In the genomic region with DNA sequence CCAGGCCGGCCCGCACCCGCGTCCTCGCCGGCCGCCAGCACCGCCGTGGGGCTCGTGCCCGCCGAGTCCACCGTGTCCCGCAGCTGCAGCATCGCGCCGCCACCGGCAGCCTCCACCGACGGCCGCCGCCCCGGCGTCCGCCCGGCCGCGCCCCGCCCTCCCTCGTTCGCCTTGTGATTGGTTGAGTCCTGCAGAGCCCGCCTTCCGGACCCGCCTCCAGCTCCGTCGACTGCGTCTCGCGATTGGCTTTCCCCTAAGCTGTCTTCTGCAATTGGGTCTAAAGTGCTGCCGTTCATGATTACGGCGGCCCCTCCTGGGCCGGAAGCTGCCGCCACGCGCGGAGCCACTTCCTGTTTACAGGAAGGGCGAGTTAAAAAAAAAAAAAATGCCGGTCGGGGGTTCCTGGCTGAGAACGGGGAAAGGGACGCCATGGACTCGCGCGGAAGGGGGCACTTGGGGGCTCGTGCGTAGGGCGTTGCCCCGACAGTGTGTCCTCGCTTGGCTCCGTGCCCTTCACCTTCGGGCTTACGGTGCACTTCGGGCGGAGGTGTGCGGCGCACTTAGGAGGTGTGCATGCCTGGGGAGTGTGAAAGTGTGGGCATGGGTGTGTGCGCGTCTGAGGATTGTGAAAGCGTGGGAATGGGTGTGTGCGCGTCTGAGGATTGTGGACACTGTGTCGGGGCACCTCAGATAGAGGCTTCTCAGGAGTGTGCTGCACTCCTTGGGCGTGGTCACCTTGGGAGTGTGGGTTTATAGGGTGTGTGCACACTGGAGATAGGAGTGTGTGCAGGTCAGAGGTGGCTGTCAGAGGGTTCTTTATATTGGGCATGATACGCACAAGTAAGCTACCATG, we compare ENCODE assay signal across 8 mouse cellular contexts. TPM values are rescaled to one million over a fixed set of nuclear protein-coding genes. Genes with fewer than 3 reads are reported as not detected.
DNase-seq lines count a peak whose midpoint lies in the region; ATAC-seq lines count a peak whose summit lies in the region.

A gene (minus strand): TSS at position 129 of the 853 bp plus-strand sequence.

- peak within 1 kb of the TSS; percentile 93 for H3K4me3 ChIP-seq in hindbrain, embryonic 12.5 days

- peaks cover 31% of the 10 kb centered on the region for H3K36me3 ChIP-seq in hindbrain, embryonic 12.5 days

- no peaks in the 10 kb centered on the region for H3K27me3 ChIP-seq in hindbrain, embryonic 12.5 days

- peak within 1 kb of the TSS; percentile 90 for H3K4me2 ChIP-seq in hindbrain, embryonic 12.5 days (replicated peaks)

- WGBS in hindbrain, embryonic 12.5 days, result 1% methylated on average over 69 of the region's 75 CpGs

- H3K4me1 ChIP-seq in hindbrain, embryonic 12.5 days, result peaks cover 23% of the 10 kb centered on the region

- H3K9me3 ChIP-seq in hindbrain, embryonic 12.5 days (replicated peaks), result no peaks in the 10 kb centered on the region

- H3K27ac ChIP-seq in hindbrain, embryonic 12.5 days, result peak within 1 kb of the TSS; percentile 52

- peak; percentile 96 for DNase-seq in NIH3T3 (ENCODE audit: low read depth)
- DNase-seq in cerebellum, postnatal 10 days, result peak; percentile 99
- DNase-seq in frontal cortex, postnatal 10 days (ENCODE audit: low spot score in 2 of 2), result peak; percentile 92 to 96
- peak; percentile 95 to 97 for DNase-seq in layer of hippocampus, postnatal 14 days (ENCODE audit: low spot score in 2 of 2)
- peak; percentile 98 for DNase-seq in lung, postnatal 14 days
- peak; percentile 92 for DNase-seq in retina, adult 2 months (ENCODE audit: low read depth, low spot score)
- peak; percentile 97 to 98 for DNase-seq in thymus, postnatal 36 days

- peak; percentile 95 for ATAC-seq in hindbrain, embryonic 12.5 days (ENCODE audit: low FRiP score)

- H3K9ac ChIP-seq in hindbrain, embryonic 12.5 days, result peak within 1 kb of the TSS; percentile 91

RNA-seq across cellular contexts. Expression of the gene that starts here (rescaled TPM):
- 154 and 159 TPM in 2 replicates for polyA plus RNA-seq in hindbrain, embryonic 12.5 days (2016; fragmentation: Nextera tagmentation; extraction: Ambion mirVana)
- 100 to 1,000 TPM; 156 to 166 TPM for total RNA-seq in layer of hippocampus, postnatal 14 days (2021)

Comparison
In these comparisons a context has a peak if more than half of its experiments do, and no peak if none do; other contexts are left out.
1. Peak in every context shown above with its lines: DNase-seq, ATAC-seq, H3K4me3 ChIP-seq and H3K27ac ChIP-seq.